ENCODE assay signal across 27 mouse cellular contexts in the genomic region with DNA sequence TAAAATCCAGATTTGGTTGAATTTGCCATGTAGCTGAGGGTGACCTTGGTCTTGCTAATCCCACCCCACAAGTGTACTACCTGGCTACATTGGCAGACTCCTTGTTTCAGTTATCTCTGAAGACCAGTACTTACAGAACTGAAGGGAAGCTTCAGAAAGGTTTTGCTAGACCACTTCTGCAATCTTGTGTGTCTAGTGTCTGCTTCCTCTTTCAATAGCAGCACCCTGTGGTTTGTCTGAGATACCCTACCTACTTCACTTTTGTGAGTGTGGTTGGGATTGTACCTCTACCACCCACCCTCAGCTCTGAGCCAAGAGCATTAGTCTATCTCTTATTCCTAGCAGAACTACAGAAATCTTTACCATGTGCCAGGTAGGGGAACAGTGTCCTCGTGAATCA. TPM values are rescaled to one million over a fixed set of nuclear protein-coding genes. Genes with fewer than 3 reads are reported as not detected.
DNase-seq lines count a peak whose midpoint lies in the region; ATAC-seq and TF ChIP-seq lines count a peak whose summit lies in the region.
"Had no signal": no experiment of that assay in that cellular context is flagged by ENCODE, and none has a peak within 500 bp of the region (broad histone marks: within the 10 kb centered on the region; RNA-seq: fewer than 3 reads in every experiment).

No protein-coding gene starts in this region.

- TF ChIP-seq RAD21 in MEL (IDR thresholded peaks at IDR 0.05; ENCODE audit: low read depth, low read length) = no peak

- 93% methylated on average over 1 of the region's 1 CpGs for WGBS in midbrain, embryonic 13.5 days

- H3K9ac ChIP-seq in MEL (ENCODE audit: control insufficient read depth, low read depth, low read length, poor library complexity, severe bottlenecking) = no peak overlapping the region
- no peak overlapping the region for H3K9ac ChIP-seq in midbrain, embryonic 13.5 days (replicated peaks)
- H3K9ac ChIP-seq: forebrain, embryonic 13.5 days; intestine, embryonic 15.5 days; liver, postnatal 0 days; midbrain, embryonic 12.5 days; neural tube, embryonic 12.5 days had no signal

- peak; percentile 21 to 23; a peak in 1 of 4 replicates for TF ChIP-seq EP300 in MEL (IDR thresholded peaks at IDR 0.05; ENCODE audit: low read depth in 1 of 2, low read length in 2 of 2)

- no peak for TF ChIP-seq CTCF in MEL (IDR thresholded peaks at IDR 0.05 in 2 of 3, conservative IDR thresholded peaks at IDR 0.05 in 1 of 3; ENCODE audit: control insufficient read depth in 1 of 3, insufficient read depth in 1 of 3, low read depth in 2 of 3, low read length in 3 of 3, poor library complexity in 1 of 3, severe bottlenecking in 1 of 3)

- no peaks in the 10 kb centered on the region for H3K36me3 ChIP-seq in MEL (ENCODE audit: control insufficient read depth in 1 of 2, insufficient read depth in 2 of 2, low read length in 2 of 2)
- no peaks in the 10 kb centered on the region for H3K36me3 ChIP-seq in midbrain, embryonic 13.5 days
- H3K36me3 ChIP-seq: heart, embryonic 10.5 days; hindbrain, embryonic 10.5 days; intestine, embryonic 15.5 days; midbrain, embryonic 12.5 days; neural tube, embryonic 12.5 days had no signal

- H3K4me3 ChIP-seq in MEL (ENCODE audit: control insufficient read depth in 1 of 2, insufficient read depth in 1 of 2, low read depth in 2 of 2, low read length in 2 of 2) = no peak overlapping the region
- H3K4me3 ChIP-seq in midbrain, embryonic 13.5 days (replicated peaks) = no peak overlapping the region
- H3K4me3 ChIP-seq: forebrain, embryonic 13.5 days; gastrocnemius, adult 2 months; heart, embryonic 10.5 days; hindbrain, embryonic 10.5 days; intestine, embryonic 15.5 days; layer of hippocampus, adult 2 months; midbrain, embryonic 12.5 days; neural tube, embryonic 12.5 days had no signal

- TF ChIP-seq POLR2A in MEL (IDR thresholded peaks at IDR 0.05; ENCODE audit: control insufficient read depth in 1 of 2, insufficient read depth in 1 of 2, low read depth in 1 of 2, low read length in 2 of 2, poor library complexity in 1 of 2) = no peak

- no peak overlapping the region for H3K27ac ChIP-seq in MEL (ENCODE audit: control insufficient read depth, low read depth, low read length)
- no peak overlapping the region for H3K27ac ChIP-seq in midbrain, embryonic 13.5 days
- H3K27ac ChIP-seq: forebrain, embryonic 13.5 days; gastrocnemius, adult 2 months; heart, embryonic 10.5 days; hindbrain, embryonic 10.5 days; intestine, embryonic 15.5 days; layer of hippocampus, adult 2 months; macrophage; midbrain, embryonic 12.5 days; neural tube, embryonic 12.5 days had no signal

- no peaks in the 10 kb centered on the region for H3K4me1 ChIP-seq in MEL (ENCODE audit: control insufficient read depth in 1 of 2, insufficient read depth in 2 of 2, low read length in 2 of 2)
- H3K4me1 ChIP-seq in midbrain, embryonic 13.5 days (replicated peaks) = no peaks in the 10 kb centered on the region
- H3K4me1 ChIP-seq: forebrain, embryonic 13.5 days; heart, embryonic 10.5 days; hindbrain, embryonic 10.5 days; intestine, embryonic 15.5 days; midbrain, embryonic 12.5 days; neural tube, embryonic 12.5 days had no signal

- peak; percentile 99 for ATAC-seq in common myeloid progenitor, adult 5-6 weeks (replicated peaks; ENCODE audit: low read depth, poor library complexity, severe bottlenecking)
- ATAC-seq in monocyte, adult 5-6 weeks (replicated peaks; ENCODE audit: insufficient number of reproducible peaks, low FRiP score, low TSS enrichment, poor library complexity, severe bottlenecking) = peak; percentile 70; the same call in 1 of the 2 replicates
- ATAC-seq in midbrain, embryonic 13.5 days = no peak
- ATAC-seq: forebrain, embryonic 13.5 days; hindbrain, embryonic 16.5 days; intestine, embryonic 15.5 days; liver, postnatal 0 days; Patski had no signal

- no peaks in the 10 kb centered on the region for H3K79me2 ChIP-seq in MEL (ENCODE audit: control insufficient read depth, insufficient read depth, low read length, poor library complexity)

- H3K27me3 ChIP-seq in MEL (ENCODE audit: control insufficient read depth in 1 of 2, insufficient read depth in 2 of 2, low read length in 2 of 2) = no peaks in the 10 kb centered on the region
- H3K27me3 ChIP-seq in midbrain, embryonic 13.5 days = no peaks in the 10 kb centered on the region
- H3K27me3 ChIP-seq: forebrain, embryonic 13.5 days; intestine, embryonic 15.5 days; midbrain, embryonic 12.5 days; neural tube, embryonic 12.5 days; Patski had no signal

- no peaks in the 10 kb centered on the region for H3K9me3 ChIP-seq in MEL (replicated peaks; ENCODE audit: insufficient read depth, low read length)
- H3K9me3 ChIP-seq in midbrain, embryonic 13.5 days = no peaks in the 10 kb centered on the region
- H3K9me3 ChIP-seq: forebrain, embryonic 13.5 days; heart, embryonic 10.5 days; hindbrain, embryonic 10.5 days; intestine, embryonic 15.5 days; midbrain, embryonic 12.5 days; neural tube, embryonic 12.5 days had no signal

- DNase-seq in lung, postnatal 25 days (ENCODE audit: low spot score) = peak; percentile 28
- no peak for DNase-seq in lung, postnatal 14 days
- peak; percentile 39 for DNase-seq in MEL (ENCODE audit: low read depth, low spot score)
- DNase-seq in urinary bladder, adult 2 months (ENCODE audit: low spot score) = no peak
- DNase-seq in left cerebral cortex, adult 11 months (ENCODE audit: low spot score) = no peak
- DNase-seq: adrenal gland, adult 2 months; cerebellum, adult 2 months; cerebellum, postnatal 25 days; gastrocnemius, adult 2 months; kidney, postnatal 25 days; left cerebral cortex, postnatal 4 days; liver, postnatal 0 days; right cerebral cortex, adult 18-20 months had no signal

- H3K4me2 ChIP-seq in midbrain, embryonic 13.5 days (replicated peaks) = no peak overlapping the region
- H3K4me2 ChIP-seq: forebrain, embryonic 13.5 days; intestine, embryonic 15.5 days; liver, embryonic 11.5 days; midbrain, embryonic 12.5 days; neural tube, embryonic 12.5 days had no signal

TF ChIP-seq in MEL, 35 proteins besides CTCF, POLR2A, EP300 and RAD21:
- TF ChIP-seq ZMIZ1 (IDR thresholded peaks at IDR 0.05; ENCODE audit: low read depth, low read length) (no peak), TAL1 (IDR thresholded peaks at IDR 0.05; ENCODE audit: low read length) (no peak), RCOR1 (IDR thresholded peaks at IDR 0.05; ENCODE audit: low read depth, low read length) (0 out of 2 replicates have a peak, but pooled peaks have one; percentile 18), MXI1 (IDR thresholded peaks at IDR 0.05; ENCODE audit: low read depth, low read length) (no peak), TBP (IDR thresholded peaks at IDR 0.05; ENCODE audit: low read depth, low read length) (peak; percentile 72; the same call in 1 of the 2 replicates), GABPA (IDR thresholded peaks at IDR 0.05; ENCODE audit: low read depth, low read length) (no peak), NRF1 (IDR thresholded peaks at IDR 0.05; ENCODE audit: insufficient read depth, low read depth, low read length, poor library complexity, severe bottlenecking) (no peak), MYC (IDR thresholded peaks at IDR 0.05; ENCODE audit: low read depth, low read length) (no peak), USF2 (IDR thresholded peaks at IDR 0.05; ENCODE audit: borderline replicate concordance in 1 of 2, insufficient read depth in 1 of 2, low read depth in 1 of 2, low read length in 2 of 2) (no peak), SIN3A (IDR thresholded peaks at IDR 0.05; ENCODE audit: low read length) (no peak), ETS1 (IDR thresholded peaks at IDR 0.05; ENCODE audit: low read depth, low read length) (no peak), MAX (IDR thresholded peaks at IDR 0.05; ENCODE audit: low read length) (no peak), TCF12 (IDR thresholded peaks at IDR 0.05; ENCODE audit: low read depth, low read length) (peak; percentile 32; the same call in 1 of the 2 replicates), POLR2AphosphoS2 (IDR thresholded peaks at IDR 0.05; ENCODE audit: low read length) (no peak), MAZ (IDR thresholded peaks at IDR 0.05; ENCODE audit: low read depth, low read length) (no peak), ZNF384 (IDR thresholded peaks at IDR 0.05; ENCODE audit: low read depth, low read length) (no peak), BHLHE40 (IDR thresholded peaks at IDR 0.05; ENCODE audit: borderline replicate concordance, low read depth, low read length) (no peak), NELFE (IDR thresholded peaks at IDR 0.05; ENCODE audit: low read depth, low read length) (no peak), USF1 (IDR thresholded peaks at IDR 0.05; ENCODE audit: low read depth, low read length) (no peak)

RNA-seq across cellular contexts. Expression of a gene that starts 22.8 kb away (rescaled TPM):
- not detected in 2 replicates for total RNA-seq in MEL (2012; rRNA removed)
- polyA plus RNA-seq in MEL (2012; ENCODE audit: insufficient read depth in 1 of 2, insufficient read length in 2 of 2, low read depth in 1 of 2, low replicate concordance in 2 of 2, missing spikeins in 1 of 2) = not detected
- 0.10 and 0.32 TPM in 2 replicates for total RNA-seq in common myeloid progenitor, adult 5-6 weeks (2017)
- 0.53 TPM in 1 of 3 replicates, not detected in the others for total RNA-seq in monocyte, adult 5-6 weeks (2017)
- 2.1 and 3.2 TPM in 2 replicates for polyA plus RNA-seq in midbrain, embryonic 13.5 days (2015; fragmentation: Nextera tagmentation; extraction: Ambion mirVana)
- 10.7 and 10.9 TPM in 2 replicates for polyA plus RNA-seq in urinary bladder, adult 2 months (2012; rRNA removed)

Comparison
In these comparisons a context has a peak if more than half of its experiments do, and no peak if none do; other contexts are left out.
1. DNase-seq: peak in lung, postnatal 25 days (single experiment) and MEL (single experiment); none in lung, postnatal 14 days (single experiment), urinary bladder, adult 2 months (single experiment) and left cerebral cortex, adult 11 months (single experiment).